Mouse (Mus musculus): ENCODE measurements around the gene C1qtnf3.

C1qtnf3 gene

GRCm38 (mm10) chr15:10959277-10960026, 7.3 kb downstream of the C1qtnf3 start:
- DNase-seq (ENCODE audit: low spot score): no peak

GRCm38 (mm10) chr15:10960267-10960666, 8.1 kb downstream of the C1qtnf3 start:
- DNase-seq (ENCODE audit: low spot score): no peak

- DNase-seq (ENCODE audit: low spot score): no peak
Observed at GRCm38 (mm10) chr15:10962601-10963000, 10.5 kb downstream of the C1qtnf3 start.

- no peak for DNase-seq (ENCODE audit: low spot score)
Observed at GRCm38 (mm10) chr15:10969439-10969838, 17.3 kb downstream of the C1qtnf3 start.

GRCm38 (mm10) chr15:10970777-10971176, 18.6 kb downstream of the C1qtnf3 start:
- no peak for DNase-seq (ENCODE audit: low spot score)

- DNase-seq (ENCODE audit: low spot score): no peak
Observed at GRCm38 (mm10) chr15:10977151-10977550, 25.0 kb downstream of the C1qtnf3 start.

- DNase-seq (ENCODE audit: low spot score): no peak
Observed at GRCm38 (mm10) chr15:10980712-10981111, 28.6 kb downstream of the C1qtnf3 start.

- DNase-seq (ENCODE audit: low spot score): peak; percentile 87
Observed at GRCm38 (mm10) chr15:10981377-10982063, 29.4 kb downstream of the C1qtnf3 start, which contains the start of gene Amacr. TSS of gene Amacr (plus strand) at chr15:10981756.

- DNase-seq (ENCODE audit: low spot score): no peak
Observed at GRCm38 (mm10) chr15:10982064-10982435, 29.9 kb downstream of the C1qtnf3 start.

GRCm38 (mm10) chr15:10985756-10986155, 33.6 kb downstream of the C1qtnf3 start:
- no peak for DNase-seq (ENCODE audit: low spot score)

GRCm38 (mm10) chr15:10986477-10986876, 34.3 kb downstream of the C1qtnf3 start:
- DNase-seq (ENCODE audit: low spot score): peak; percentile 40

GRCm38 (mm10) chr15:10990411-10990810, 38.3 kb downstream of the C1qtnf3 start:
- DNase-seq (ENCODE audit: low spot score): no peak

GRCm38 (mm10) chr15:10991566-10991965, 39.4 kb downstream of the C1qtnf3 start:
- no peak for DNase-seq (ENCODE audit: low spot score)

- no peak for DNase-seq (ENCODE audit: low spot score)
Observed at GRCm38 (mm10) chr15:10999832-11000231, 47.7 kb downstream of the C1qtnf3 start.

GRCm38 (mm10) chr15:11000421-11000820, 48.3 kb downstream of the C1qtnf3 start, which contains the start of gene Slc45a2:
TSS of gene Slc45a2 (plus strand) at chr15:11000721.
- DNase-seq (ENCODE audit: low spot score): no peak

- no peak for DNase-seq (ENCODE audit: low spot score)
Observed at GRCm38 (mm10) chr15:11003791-11004190, 51.7 kb downstream of the C1qtnf3 start.

- no peak for DNase-seq (ENCODE audit: low spot score)
Observed at GRCm38 (mm10) chr15:11004646-11005045, 52.5 kb downstream of the C1qtnf3 start.

- DNase-seq (ENCODE audit: low spot score): no peak
Observed at GRCm38 (mm10) chr15:11008756-11009155, 56.6 kb downstream of the C1qtnf3 start.

- DNase-seq (ENCODE audit: low spot score): no peak
Observed at GRCm38 (mm10) chr15:11010976-11011548, 58.9 kb downstream of the C1qtnf3 start.

GRCm38 (mm10) chr15:11014931-11015330, 62.8 kb downstream of the C1qtnf3 start:
- DNase-seq (ENCODE audit: low spot score): no peak

- DNase-seq (ENCODE audit: low spot score): no peak
Observed at GRCm38 (mm10) chr15:11026801-11027561, 74.8 kb downstream of the C1qtnf3 start.

All from testis, postnatal 14 days (tissue).